Mouse (Mus musculus) E14TG2a.4 (cell line): ENCODE results near the gene L3mbtl3.

Experiments
- CTCF ChIP-seq: conservative IDR thresholded peaks from 2 replicates; pipeline ENCODE4 v1.5.1; 2014; ENCODE audit warnings: low read length
- NANOG ChIP-seq: IDR thresholded peaks from 2 replicates; pipeline ENCODE4 v1.6.1; 2014; ENCODE audit warnings: borderline replicate concordance, low read length, mixed read lengths
- POU5F1 ChIP-seq: IDR thresholded peaks from 2 replicates; pipeline ENCODE4 v1.6.1; 2014; ENCODE audit warnings: low read length, borderline replicate concordance

- TF ChIP-seq CTCF (peak; percentile 54), NANOG (no peak), POU5F1 (no peak)
These were observed 53.3 kb downstream of the L3mbtl3 start for GRCm38 (mm10) chr10:26322344-26323051.
